Mouse (Mus musculus) ES-Bruce4 (cell line): ENCODE data around the gene Rassf8. TPM values are rescaled to one million over a fixed set of nuclear protein-coding genes. Genes with fewer than 3 reads are reported as not detected.

Experiments used
- H3K27ac ChIP-seq: 2 replicates; pipeline ENCODE4 v1.5.1; 2012; ENCODE audit warnings: low read length, inconsistent platforms; ENCODE audit not compliant: insufficient read depth
- H3K27me3 ChIP-seq: 2 replicates; pipeline ENCODE4 v1.6.1; 2012; ENCODE audit warnings: mild to moderate bottlenecking, low read length, inconsistent platforms; ENCODE audit not compliant: control insufficient read depth, poor library complexity, insufficient read depth, severe bottlenecking
- H3K36me3 ChIP-seq: 2 replicates; pipeline ENCODE4 v1.6.1; 2012; ENCODE audit warnings: inconsistent platforms, mild to moderate bottlenecking, low read length, moderate library complexity; ENCODE audit not compliant: control insufficient read depth, poor library complexity, insufficient read depth, severe bottlenecking
- H3K4me1 ChIP-seq: one replicate; pipeline ENCODE4 v1.8.1; 2011; ENCODE audit warnings: low read length; ENCODE audit not compliant: control insufficient read depth, insufficient read depth
- H3K4me3 ChIP-seq: 2 replicates; pipeline ENCODE4 v1.5.1; 2011; ENCODE audit warnings: low read depth, mild to moderate bottlenecking, low read length
- H3K9ac ChIP-seq: 2 replicates; pipeline ENCODE4 v1.6.1; 2012; ENCODE audit warnings: low read depth, mild to moderate bottlenecking, inconsistent platforms; ENCODE audit not compliant: poor library complexity, severe bottlenecking
- H3K9me3 ChIP-seq: replicated peaks from 2 replicates; pipeline ENCODE4 v1.6.1; 2012; ENCODE audit warnings: mild to moderate bottlenecking, low read length, inconsistent platforms; ENCODE audit not compliant: control insufficient read depth, poor library complexity, insufficient read depth, severe bottlenecking
- CTCF ChIP-seq: IDR thresholded peaks from one replicate; pipeline ENCODE4 v1.8.1; 2011; ENCODE audit warnings: low read depth, low read length
- EP300 ChIP-seq: IDR thresholded peaks from 2 replicates; pipeline ENCODE4 v1.6.1; 2011; ENCODE audit warnings: low read depth, low read length; ENCODE audit not compliant: insufficient read depth
- POLR2A ChIP-seq: IDR thresholded peaks from one replicate; pipeline ENCODE4 v1.8.1; 2011; ENCODE audit warnings: low read length; ENCODE audit not compliant: insufficient read depth
- polyA plus RNA-seq: library from polyadenylated mRNA; stranded (reverse); fragments of >200 nt; gene quantifications from 2 replicates; pipeline ENCODE4 v1.2.4, GENCODE M21; 2011; ENCODE audit warnings: low read depth; ENCODE audit not compliant: missing spikeins, insufficient read depth, insufficient read length

Gene Rassf8
- polyA plus RNA-seq, 1 experiment, result 13.8 TPM

DNA sequence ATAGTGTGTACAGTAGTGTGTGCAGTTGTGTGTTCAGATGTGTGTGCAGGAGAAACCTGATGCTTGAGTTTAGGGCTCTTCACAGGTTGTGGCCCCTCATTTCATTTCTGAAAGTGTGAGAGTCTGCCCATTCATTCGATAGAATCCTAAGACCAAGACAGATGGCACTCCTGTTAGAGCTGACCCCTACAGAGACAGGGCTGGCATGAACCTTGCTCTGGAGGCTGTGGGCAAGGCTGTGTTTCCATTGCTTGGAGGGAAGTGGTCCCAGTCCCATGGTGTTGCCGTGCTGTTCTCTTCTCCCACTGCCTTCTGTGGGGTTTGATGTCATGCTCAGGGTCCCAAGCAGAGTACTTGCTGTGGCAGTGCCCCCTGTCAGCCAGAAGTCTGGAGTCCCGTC is 57.7 kb downstream of the Rassf8 start:
- H3K4me3 ChIP-seq, result no peak overlapping the region
- TF ChIP-seq POLR2A (no peak), EP300 (no peak), CTCF (no peak)
- no peak overlapping the region for H3K27ac ChIP-seq
- H3K27me3 ChIP-seq, result no peaks in the 10 kb centered on the region
- no peaks in the 10 kb centered on the region for H3K9me3 ChIP-seq
- H3K36me3 ChIP-seq, result no peaks in the 10 kb centered on the region
- no peak overlapping the region for H3K9ac ChIP-seq
- no peaks in the 10 kb centered on the region for H3K4me1 ChIP-seq

DNA sequence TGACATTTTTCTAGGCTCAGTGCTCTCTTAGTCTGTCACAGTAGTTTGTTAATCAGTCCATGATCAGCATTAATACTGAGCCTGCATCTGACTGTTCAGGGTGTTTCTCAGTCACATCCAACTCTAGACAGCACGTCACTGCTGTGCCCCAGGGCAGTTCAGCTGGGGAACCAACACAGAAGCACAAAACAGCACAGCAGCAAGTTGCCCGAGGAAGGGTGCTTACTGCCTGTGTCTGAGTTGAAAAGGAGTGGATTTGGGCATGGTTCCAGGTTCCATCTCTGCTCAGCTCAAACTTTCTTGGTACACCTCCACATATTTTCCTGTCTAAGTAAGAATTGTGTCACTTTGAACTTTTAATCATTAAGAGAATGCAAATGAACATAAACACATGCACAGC is 60.2 kb downstream of the Rassf8 start:
- H3K9me3 ChIP-seq, result no peaks in the 10 kb centered on the region
- H3K27me3 ChIP-seq, result no peaks in the 10 kb centered on the region
- TF ChIP-seq CTCF (no peak), EP300 (no peak), POLR2A (no peak)
- H3K4me1 ChIP-seq, result no peaks in the 10 kb centered on the region
- H3K27ac ChIP-seq, result no peak overlapping the region
- no peak overlapping the region for H3K4me3 ChIP-seq
- no peaks in the 10 kb centered on the region for H3K36me3 ChIP-seq
- no peak overlapping the region for H3K9ac ChIP-seq

DNA sequence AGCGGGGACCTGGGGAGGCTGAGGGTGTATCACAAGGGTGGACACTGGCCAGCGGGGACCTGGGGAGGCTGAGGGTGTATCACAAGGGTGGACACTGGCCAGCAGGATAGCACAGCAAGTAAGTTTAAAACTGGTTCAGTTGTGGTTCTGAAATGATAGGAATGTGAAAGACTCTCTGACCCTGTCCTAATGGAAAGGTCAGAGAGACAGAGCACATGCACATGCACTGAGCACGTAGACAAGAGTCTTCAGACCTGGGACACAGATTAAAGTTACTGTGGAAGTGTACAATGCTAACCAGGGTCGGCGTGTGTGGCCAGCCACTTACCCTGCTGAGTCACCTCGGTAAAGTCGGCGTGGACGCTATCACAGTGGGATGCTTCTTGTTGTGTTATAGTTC is 61.4 kb downstream of the Rassf8 start:
- TF ChIP-seq CTCF (no peak), EP300 (no peak), POLR2A (no peak)
- Histone ChIP-seq H3K9ac (no peak overlapping the region), H3K4me3 (no peak overlapping the region), H3K36me3 (no peaks in the 10 kb centered on the region), H3K27me3 (no peaks in the 10 kb centered on the region), H3K9me3 (no peaks in the 10 kb centered on the region), H3K4me1 (no peaks in the 10 kb centered on the region), H3K27ac (no peak overlapping the region)

DNA sequence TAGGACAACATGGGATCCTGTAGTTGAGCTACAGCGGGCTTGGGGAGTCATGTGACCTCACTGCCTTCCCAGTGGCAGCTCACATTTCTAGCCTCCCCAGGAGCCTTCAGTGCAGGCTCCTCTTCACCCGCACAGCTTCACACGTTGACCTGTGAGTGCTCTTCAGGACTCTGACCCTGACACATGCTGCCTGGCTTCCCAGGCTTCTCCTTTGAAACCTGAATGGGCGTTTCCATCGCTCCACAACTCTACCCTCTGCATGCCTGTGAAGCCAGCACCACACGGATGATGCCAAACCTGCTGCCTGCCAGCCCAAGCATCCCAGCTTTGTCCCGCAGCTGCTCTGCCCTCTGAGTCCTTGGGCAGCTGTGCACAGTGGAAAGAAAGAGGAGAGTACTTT is 63.0 kb downstream of the Rassf8 start:
- H3K4me1 ChIP-seq, result no peaks in the 10 kb centered on the region
- no peak overlapping the region for H3K9ac ChIP-seq
- no peaks in the 10 kb centered on the region for H3K36me3 ChIP-seq
- TF ChIP-seq POLR2A (no peak), EP300 (no peak), CTCF (no peak)
- no peaks in the 10 kb centered on the region for H3K27me3 ChIP-seq
- H3K4me3 ChIP-seq, result no peak overlapping the region
- no peak overlapping the region for H3K27ac ChIP-seq
- no peaks in the 10 kb centered on the region for H3K9me3 ChIP-seq

DNA sequence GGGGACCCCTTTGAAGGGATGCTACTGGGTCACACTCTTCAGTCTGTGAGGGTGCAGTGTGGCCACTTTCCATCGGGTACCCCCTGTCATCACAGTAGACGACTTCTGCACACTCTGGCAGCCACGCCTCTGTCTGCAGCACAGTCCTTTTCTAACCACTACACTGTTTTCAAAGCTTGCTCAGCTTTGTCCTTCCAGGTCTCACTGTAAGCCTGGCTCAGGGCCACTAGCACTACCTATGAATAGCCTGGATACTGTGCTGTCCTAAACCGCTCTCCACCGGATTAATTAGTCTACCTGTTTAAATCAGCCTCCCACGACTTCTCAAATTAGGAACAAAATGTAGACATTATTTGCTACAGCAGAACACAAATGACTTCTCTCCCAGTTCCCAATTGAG is 63.5 kb downstream of the Rassf8 start:
- Histone ChIP-seq H3K36me3 (no peaks in the 10 kb centered on the region), H3K4me3 (no peak overlapping the region), H3K27ac (no peak overlapping the region), H3K9me3 (no peaks in the 10 kb centered on the region), H3K9ac (no peak overlapping the region), H3K4me1 (no peaks in the 10 kb centered on the region), H3K27me3 (no peaks in the 10 kb centered on the region)
- TF ChIP-seq EP300 (no peak), POLR2A (no peak), CTCF (no peak)

DNA sequence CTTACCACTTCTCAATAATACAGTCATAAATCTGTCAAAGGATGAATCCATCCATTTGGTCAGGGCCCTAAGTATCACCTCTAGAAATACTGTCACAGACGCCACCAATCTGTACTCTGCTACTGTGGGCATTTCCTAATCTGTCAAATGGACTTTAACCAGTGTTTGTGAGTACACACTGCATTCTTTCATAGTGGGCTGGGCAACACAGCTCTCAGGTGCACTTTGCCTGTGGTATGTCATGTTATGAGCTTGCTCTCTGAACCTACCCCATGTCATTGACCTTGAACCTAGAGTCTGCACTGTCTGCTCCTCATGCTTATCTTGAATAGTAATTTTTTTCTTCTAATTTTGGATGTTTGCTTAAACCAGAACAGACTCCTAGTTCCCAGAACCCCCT is 64.6 kb downstream of the Rassf8 start:
- H3K36me3 ChIP-seq, result no peaks in the 10 kb centered on the region
- H3K9ac ChIP-seq, result no peak overlapping the region
- no peak overlapping the region for H3K4me3 ChIP-seq
- H3K9me3 ChIP-seq, result no peaks in the 10 kb centered on the region
- H3K4me1 ChIP-seq, result no peaks in the 10 kb centered on the region
- TF ChIP-seq EP300, result no peak
- no peak for TF ChIP-seq CTCF
- no peak for TF ChIP-seq POLR2A
- no peak overlapping the region for H3K27ac ChIP-seq
- H3K27me3 ChIP-seq, result no peaks in the 10 kb centered on the region
